Mouse (Mus musculus) spleen, adult 2 months (tissue): ENCODE measurements around the gene Arhgap20. TPM values are rescaled to one million over a fixed set of nuclear protein-coding genes. Genes with fewer than 3 reads are reported as not detected.

Experiments
- DNase-seq, 2 experiments: peaks; one replicate each; pipeline versions ENCODE4 v3.0.0 to v3.0.0-alpha.2; 2012 to 2021; ENCODE audit warnings: low spot score in 2 of 2, low read depth in 1 of 2
- H3K27ac ChIP-seq: fragments of 200-500 bp; 2 replicates; pipeline ENCODE4 v1.5.1; 2012; ENCODE audit warnings: low read length, inconsistent platforms; ENCODE audit not compliant: insufficient read depth
- H3K27me3 ChIP-seq: fragments of 200-500 bp; 2 replicates; pipeline ENCODE4 v1.6.1; 2012; ENCODE audit warnings: mild to moderate bottlenecking, moderate library complexity, low read length, inconsistent platforms; ENCODE audit not compliant: control insufficient read depth, insufficient read depth
- H3K36me3 ChIP-seq: fragments of 200-500 bp; 2 replicates; pipeline ENCODE4 v1.6.1; 2012; ENCODE audit warnings: mild to moderate bottlenecking, low read length, inconsistent platforms; ENCODE audit not compliant: control insufficient read depth, insufficient read depth
- H3K4me1 ChIP-seq: fragments of 200-500 bp; 2 replicates; pipeline ENCODE4 v1.6.1; 2011; ENCODE audit warnings: inconsistent platforms; ENCODE audit not compliant: control insufficient read depth, insufficient read depth, insufficient read length
- H3K4me3 ChIP-seq: fragments of 200-500 bp; 2 replicates; pipeline ENCODE4 v1.5.1; 2011; ENCODE audit warnings: mild to moderate bottlenecking, inconsistent platforms; ENCODE audit not compliant: insufficient read depth, insufficient read length; ENCODE audit errors: extremely low read depth
- CTCF ChIP-seq: fragments of 200-500 bp; IDR thresholded peaks from 2 replicates; pipeline ENCODE4 v1.5.1; 2011; ENCODE audit warnings: mild to moderate bottlenecking, inconsistent platforms; ENCODE audit not compliant: insufficient read depth, insufficient read length, insufficient replicate concordance; ENCODE audit errors: extremely low read depth
- POLR2A ChIP-seq: fragments of 200-500 bp; IDR thresholded peaks from 2 replicates; pipeline ENCODE4 v1.6.1; 2011; ENCODE audit warnings: low read depth, low read length, inconsistent platforms
- whole genome bisulfite sequencing: fragments of 180-500 bp; shearing (Covaris S2); methylation state at CpG from one replicate; pipeline ENCODE4 v1.1.7; 2018; 5-methylcytosine and 5-hydroxymethylcytosine counted together
- polyA plus RNA-seq: library from polyadenylated mRNA; depleted of rRNA; stranded (reverse); fragments of >200 nt; gene quantifications from 2 replicates; pipeline ENCODE4 v1.2.3, GENCODE M21; 2012

Arhgap20 gene
- polyA plus RNA-seq, 1 experiment = 0.77 TPM

DNA sequence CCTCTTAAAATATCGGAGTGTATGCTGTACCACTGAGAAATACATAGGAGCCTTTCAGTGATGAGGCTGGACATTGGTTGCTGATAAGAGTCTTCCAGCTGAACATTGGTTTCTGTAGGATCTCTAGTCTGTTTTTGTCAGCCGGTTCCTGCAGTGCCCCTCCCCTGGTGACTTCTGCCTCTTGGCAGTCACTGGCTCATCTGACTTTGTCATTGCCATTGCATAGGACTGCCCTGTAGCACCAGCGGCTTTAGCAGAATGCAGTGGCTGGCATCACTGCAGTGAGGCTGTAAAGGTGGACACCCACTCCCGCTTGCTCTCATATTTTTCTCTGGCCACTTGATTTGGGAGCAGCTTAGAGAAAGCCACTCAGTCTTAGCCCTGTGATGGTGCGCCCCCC lies 33.1 kb downstream of the Arhgap20 start:
- Histone ChIP-seq H3K4me3 (no peak overlapping the region), H3K36me3 (no peaks in the 10 kb centered on the region), H3K27ac (no peak overlapping the region), H3K4me1 (no peaks in the 10 kb centered on the region), H3K27me3 (no peaks in the 10 kb centered on the region)
- TF ChIP-seq CTCF (no peak), POLR2A (no peak)
- WGBS = 92% methylated on average over 5 of the region's 5 CpGs
- no peak for DNase-seq

DNA sequence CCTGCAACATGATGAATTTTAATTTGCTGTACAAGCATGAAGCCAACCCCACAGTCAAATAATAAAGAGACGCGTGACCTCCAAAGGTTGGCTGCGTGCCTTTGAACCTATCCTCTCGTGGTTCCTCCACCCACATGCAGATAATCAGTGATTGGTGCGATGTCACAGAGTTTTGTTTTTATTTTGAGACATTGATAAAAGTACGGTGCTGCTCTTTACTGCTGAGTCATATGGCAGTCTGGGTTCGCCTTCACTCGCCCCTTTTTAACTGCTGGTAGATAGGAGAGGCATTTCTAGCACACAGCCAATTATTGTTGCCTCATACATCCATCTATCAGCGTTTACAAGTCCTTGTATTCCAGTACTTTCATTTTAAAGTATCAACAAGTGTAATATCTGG lies 34.0 kb downstream of the Arhgap20 start:
- Histone ChIP-seq H3K36me3 (no peaks in the 10 kb centered on the region), H3K4me3 (no peak overlapping the region), H3K4me1 (no peaks in the 10 kb centered on the region), H3K27me3 (no peaks in the 10 kb centered on the region), H3K27ac (no peak overlapping the region)
- no peak for TF ChIP-seq POLR2A
- no peak for TF ChIP-seq CTCF
- 79% methylated on average over 9 of the region's 9 CpGs for WGBS
- no peak for DNase-seq

DNA sequence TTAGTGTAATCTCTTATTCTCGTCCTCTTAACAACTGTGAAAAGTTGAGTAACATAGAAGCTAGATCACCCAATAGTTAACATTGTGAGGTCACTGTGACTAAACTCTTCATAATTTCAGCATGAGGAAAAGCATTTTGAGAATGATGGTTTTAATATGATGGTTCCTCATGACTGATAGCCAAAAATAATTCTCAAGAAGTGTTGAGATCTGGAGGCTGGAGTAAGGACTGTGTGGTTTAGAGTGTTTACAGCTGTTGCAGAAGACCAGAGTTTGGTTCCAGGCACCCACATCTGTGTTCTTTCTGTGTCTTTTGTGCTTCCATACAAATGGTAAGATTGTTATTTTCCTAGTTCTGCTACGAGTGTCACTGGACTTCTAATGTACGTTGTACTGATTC lies 42.1 kb downstream of the Arhgap20 start:
- Histone ChIP-seq H3K4me1 (no peaks in the 10 kb centered on the region), H3K4me3 (no peak overlapping the region), H3K27me3 (no peaks in the 10 kb centered on the region), H3K36me3 (no peaks in the 10 kb centered on the region), H3K27ac (no peak overlapping the region)
- DNase-seq = no peak
- TF ChIP-seq POLR2A = no peak
- 84% methylated on average over 3 of the region's 3 CpGs for WGBS

DNA sequence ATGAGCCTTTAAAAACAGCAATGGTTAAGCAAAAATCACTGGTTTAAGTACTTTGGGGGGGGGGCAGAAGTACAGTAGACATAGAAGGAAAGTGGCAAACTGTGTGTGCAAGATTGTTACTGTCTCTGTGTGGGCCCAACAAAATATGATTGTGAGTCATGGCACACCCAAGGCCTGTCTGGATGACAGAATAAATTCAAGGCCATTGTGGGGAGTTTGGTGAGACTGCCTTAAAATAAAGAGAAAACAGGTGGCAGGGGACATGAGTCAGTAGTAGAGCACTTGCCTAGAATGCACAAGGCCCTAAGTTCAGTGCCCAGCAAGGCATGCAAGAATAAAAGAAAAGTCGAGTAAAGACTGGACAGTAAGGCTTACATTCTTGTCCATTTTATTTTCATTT lies 47.8 kb downstream of the Arhgap20 start:
- WGBS = 71% methylated on average over 1 of the region's 1 CpGs
- no peaks in the 10 kb centered on the region for H3K4me1 ChIP-seq
- no peak overlapping the region for H3K4me3 ChIP-seq
- no peak for DNase-seq
- H3K27ac ChIP-seq = no peak overlapping the region
- H3K36me3 ChIP-seq = no peaks in the 10 kb centered on the region
- no peak for TF ChIP-seq POLR2A
- no peak for TF ChIP-seq CTCF
- H3K27me3 ChIP-seq = no peaks in the 10 kb centered on the region

DNA sequence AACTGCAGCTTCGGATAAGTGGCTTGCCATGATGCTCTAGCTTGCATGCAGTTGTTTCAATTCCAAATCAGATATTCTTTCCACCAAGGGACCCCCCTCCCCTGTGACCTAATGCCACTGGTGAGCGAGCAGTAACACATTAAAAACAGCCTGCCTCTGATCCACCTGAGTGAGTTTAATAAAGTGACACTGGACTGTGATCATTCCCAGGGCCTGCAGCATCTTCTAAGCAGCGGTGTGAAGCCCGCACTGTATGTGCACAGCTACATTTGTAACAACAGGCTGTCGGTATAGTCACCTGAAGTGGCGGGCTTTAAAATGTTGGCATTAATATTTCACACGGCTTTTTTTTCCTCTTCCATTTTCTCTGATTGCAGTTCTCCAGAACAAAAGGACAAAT lies 59.4 kb downstream of the Arhgap20 start:
- no peak overlapping the region for H3K27ac ChIP-seq
- 89% methylated on average over 7 of the region's 7 CpGs for WGBS
- TF ChIP-seq POLR2A (no peak), CTCF (no peak)
- no peak for DNase-seq
- H3K27me3 ChIP-seq = no peaks in the 10 kb centered on the region
- H3K4me3 ChIP-seq = no peak overlapping the region
- no peaks in the 10 kb centered on the region for H3K36me3 ChIP-seq
- no peaks in the 10 kb centered on the region for H3K4me1 ChIP-seq

DNA sequence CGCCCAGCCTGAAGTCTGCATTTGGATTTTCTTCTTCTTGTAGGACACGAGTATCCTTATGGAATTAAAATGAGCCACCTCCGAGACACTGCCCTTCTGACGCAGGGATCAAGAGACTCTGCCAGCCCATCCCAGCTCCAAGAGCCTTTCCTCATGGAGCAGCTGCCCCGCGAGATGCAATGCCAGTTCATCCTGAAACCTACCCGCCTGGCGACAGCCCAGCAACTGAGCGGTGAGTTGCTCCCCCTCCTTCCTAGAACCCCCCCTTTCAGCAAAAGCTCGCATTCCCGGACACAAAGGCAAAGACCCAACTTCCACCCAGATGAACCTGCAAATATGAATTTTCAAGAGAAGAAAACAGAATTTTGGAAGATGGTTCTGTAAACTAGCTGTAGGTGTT lies 66.5 kb downstream of the Arhgap20 start:
- WGBS = 87% methylated on average over 11 of the region's 11 CpGs
- Histone ChIP-seq H3K27me3 (no peaks in the 10 kb centered on the region), H3K27ac (no peak overlapping the region), H3K4me3 (no peak overlapping the region), H3K36me3 (no peaks in the 10 kb centered on the region), H3K4me1 (no peaks in the 10 kb centered on the region)
- TF ChIP-seq POLR2A = no peak
- TF ChIP-seq CTCF = no peak
- no peak for DNase-seq

DNA sequence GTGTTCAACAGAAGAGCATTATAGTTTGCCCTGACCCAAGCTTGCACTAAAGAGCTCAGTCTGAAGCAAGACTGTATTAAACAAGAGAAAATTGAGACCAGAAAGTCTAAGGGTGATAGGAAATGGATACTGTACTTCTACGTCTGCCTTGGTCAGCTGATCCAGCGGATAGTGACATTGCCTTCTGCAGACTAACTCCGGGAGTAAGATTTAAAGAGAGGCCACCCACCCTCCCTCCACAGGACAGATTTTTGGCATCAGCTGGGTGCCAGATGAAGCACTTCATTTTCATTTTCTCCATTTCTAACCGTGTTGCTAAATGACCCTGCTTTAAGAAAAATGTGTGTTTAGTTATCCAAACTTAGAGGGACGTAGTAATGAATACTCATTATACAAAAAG lies 67.2 kb downstream of the Arhgap20 start:
- Histone ChIP-seq H3K4me1 (no peaks in the 10 kb centered on the region), H3K36me3 (no peaks in the 10 kb centered on the region), H3K4me3 (no peak overlapping the region), H3K27ac (no peak overlapping the region), H3K27me3 (no peaks in the 10 kb centered on the region)
- no peak for TF ChIP-seq CTCF
- TF ChIP-seq POLR2A = no peak
- no peak for DNase-seq
- WGBS = 84% methylated on average over 5 of the region's 5 CpGs
